Comparison of ENCODE assay signal across 25 mouse cellular contexts in the genomic region with DNA sequence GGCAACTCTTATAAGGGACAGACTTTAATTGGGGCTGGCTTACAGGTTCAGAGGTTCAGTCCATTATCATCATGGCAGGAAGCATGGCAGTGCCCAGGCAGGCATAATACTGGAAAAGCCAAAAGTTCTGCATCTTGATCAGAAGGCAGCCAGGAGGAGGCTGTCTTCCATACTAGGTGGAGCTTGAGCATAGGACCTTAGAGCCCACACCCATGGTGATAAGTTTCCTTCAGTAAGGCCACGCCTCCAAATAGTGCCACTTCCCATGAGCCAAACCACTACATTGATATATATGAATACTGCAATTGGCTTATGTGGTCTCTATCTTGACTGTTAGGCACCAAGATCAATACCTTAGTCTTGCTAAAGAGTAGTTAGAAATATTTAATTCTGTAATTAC. TPM values are rescaled to one million over a fixed set of nuclear protein-coding genes. Genes with fewer than 3 reads are reported as not detected.
DNase-seq lines count a peak whose midpoint lies in the region; ATAC-seq and TF ChIP-seq lines count a peak whose summit lies in the region.
"Had no signal": no experiment of that assay in that cellular context is flagged by ENCODE, and none has a peak within 500 bp of the region (broad histone marks: within the 10 kb centered on the region; RNA-seq: fewer than 3 reads in every experiment).

No protein-coding gene starts in this region.

- H3K36me3 ChIP-seq in liver, embryonic 11.5 days (ENCODE audit: control insufficient read depth, insufficient read depth, low read length): peaks cover 45% of the 10 kb centered on the region
- H3K36me3 ChIP-seq in liver, embryonic 16.5 days (ENCODE audit: control insufficient read depth, insufficient read depth): peaks cover 50% of the 10 kb centered on the region

- WGBS in liver, embryonic 11.5 days: 74% methylated on average over 1 of the region's 1 CpGs
- WGBS in liver, embryonic 16.5 days (ENCODE audit: insufficient replicate concordance): 38% methylated on average over 1 of the region's 1 CpGs
- 95% methylated on average over 1 of the region's 1 CpGs for WGBS in lung, adult 2 months

- no peak for TF ChIP-seq CTCF in lung, adult 2 months (IDR thresholded peaks at IDR 0.05; ENCODE audit: insufficient read depth, low read length)

- H3K4me3 ChIP-seq in liver, embryonic 11.5 days (ENCODE audit: low read depth, low read length): no peak overlapping the region
- no peak overlapping the region for H3K4me3 ChIP-seq in liver, embryonic 16.5 days (ENCODE audit: low read depth, low read length)
- no peak overlapping the region for H3K4me3 ChIP-seq in lung, adult 2 months (replicated peaks; ENCODE audit: extremely low read depth, low read depth, low read length)
- H3K4me3 ChIP-seq: embryonic facial prominence, embryonic 15.5 days; forebrain, embryonic 12.5 days; heart, adult 2 months; heart, embryonic 12.5 days; hindbrain, embryonic 10.5 days had no signal

- H3K4me1 ChIP-seq in liver, embryonic 11.5 days (replicated peaks; ENCODE audit: control insufficient read depth, insufficient read depth, low read length): no peaks in the 10 kb centered on the region
- H3K4me1 ChIP-seq in liver, embryonic 16.5 days (ENCODE audit: control insufficient read depth, low read depth, low read length): peaks cover 3% of the 10 kb centered on the region; the same call in 1 of the 2 replicates
- no peaks in the 10 kb centered on the region for H3K4me1 ChIP-seq in lung, adult 2 months (ENCODE audit: control insufficient read depth, insufficient read depth, low read length)
- H3K4me1 ChIP-seq: embryonic facial prominence, embryonic 15.5 days; forebrain, embryonic 12.5 days; heart, embryonic 12.5 days; hindbrain, embryonic 10.5 days had no signal

- no peak overlapping the region for H3K9ac ChIP-seq in liver, embryonic 11.5 days (ENCODE audit: low read depth, low read length)
- no peak overlapping the region for H3K9ac ChIP-seq in liver, embryonic 16.5 days (ENCODE audit: low read depth, low read length)
- H3K9ac ChIP-seq: embryonic facial prominence, embryonic 15.5 days; forebrain, embryonic 12.5 days; heart, embryonic 12.5 days; hindbrain, embryonic 14.5 days had no signal

- TF ChIP-seq POLR2A in lung, adult 2 months (IDR thresholded peaks at IDR 0.05; ENCODE audit: borderline replicate concordance, extremely low read depth, low read depth, low read length): no peak

- no peaks in the 10 kb centered on the region for H3K27me3 ChIP-seq in liver, embryonic 11.5 days (replicated peaks; ENCODE audit: control insufficient read depth, insufficient read depth, low read length)
- no peaks in the 10 kb centered on the region for H3K27me3 ChIP-seq in liver, embryonic 16.5 days (ENCODE audit: control insufficient read depth, insufficient read depth, low read depth, low read length)
- H3K27me3 ChIP-seq: embryonic facial prominence, embryonic 15.5 days; forebrain, embryonic 12.5 days; heart, embryonic 12.5 days; Patski had no signal

- ATAC-seq in liver, embryonic 11.5 days (replicated peaks; ENCODE audit: low FRiP score): peak; percentile 62
- ATAC-seq in erythroblast, adult 5-6 weeks (replicated peaks; ENCODE audit: low FRiP score, poor library complexity, severe bottlenecking): 0 out of 2 replicates have a peak, but pooled peaks have one; percentile 56
- ATAC-seq in liver, embryonic 16.5 days (ENCODE audit: low read depth): 0 out of 2 replicates have a peak, but pooled peaks have one; percentile 45
- ATAC-seq: activated CD4-positive, CD25-positive, alpha-beta regulatory T cell, adult 4 months; forebrain, embryonic 16.5 days; Patski had no signal

- DNase-seq in liver, embryonic 11.5 days (ENCODE audit: low spot score): no peak
- no peak for DNase-seq in liver
- peak; percentile 19 for DNase-seq in c-Kit-negative CD71-positive TER-119-positive erythroid progenitor cells, embryonic 14.5 days (ENCODE audit: low read depth, low spot score)
- no peak for DNase-seq in cerebellum, adult 11-12 months
- DNase-seq in lung, adult 2 months: no peak
- no peak for DNase-seq in adrenal gland, postnatal 4 days (ENCODE audit: low spot score in 2 of 2)
- DNase-seq: adrenal gland, postnatal 14 days; cerebellum, adult 18-20 months; cerebellum, postnatal 10 days; embryo, embryonic 11 days; gastrocnemius, postnatal 10 days; heart, adult 2 months had no signal

- H3K9me3 ChIP-seq in liver, embryonic 11.5 days (ENCODE audit: control insufficient read depth, low read length): no peaks in the 10 kb centered on the region
- H3K9me3 ChIP-seq in liver, embryonic 16.5 days (replicated peaks; ENCODE audit: control insufficient read depth, low read length): no peaks in the 10 kb centered on the region
- H3K9me3 ChIP-seq: embryonic facial prominence, embryonic 15.5 days; forebrain, embryonic 12.5 days; heart, embryonic 12.5 days; hindbrain, embryonic 10.5 days had no signal

- no peak overlapping the region for H3K27ac ChIP-seq in liver, embryonic 11.5 days (ENCODE audit: low read depth, low read length)
- H3K27ac ChIP-seq in liver, embryonic 16.5 days (ENCODE audit: low read length): no peak overlapping the region
- H3K27ac ChIP-seq: embryonic facial prominence, embryonic 15.5 days; forebrain, embryonic 12.5 days; heart, adult 2 months; hindbrain, embryonic 10.5 days; hindbrain, embryonic 14.5 days had no signal

- no peak overlapping the region for H3K4me2 ChIP-seq in liver, embryonic 11.5 days
- no peak overlapping the region for H3K4me2 ChIP-seq in liver, embryonic 16.5 days (ENCODE audit: low read depth, low read length)
- H3K4me2 ChIP-seq: embryonic facial prominence, embryonic 15.5 days; forebrain, embryonic 12.5 days; heart, embryonic 12.5 days; hindbrain, embryonic 14.5 days had no signal

RNA-seq across cellular contexts. Expression of a gene that starts 32.1 kb away (rescaled TPM):
- polyA plus RNA-seq in liver, embryonic 11.5 days (2014; fragmentation: Nextera tagmentation; extraction: Ambion mirVana): 57.9 and 59.5 TPM in 2 replicates
- total RNA-seq in erythroblast, adult 5-6 weeks (2015; ENCODE audit: low replicate concordance): 12.7 and 20.6 TPM in 2 replicates
- 31.0 and 35.8 TPM in 2 replicates for total RNA-seq in erythroblast, adult 5-6 weeks (2017; ENCODE audit: low replicate concordance)
- polyA plus RNA-seq in liver, embryonic 16.5 days (2015; fragmentation: Nextera tagmentation; extraction: Ambion mirVana): 28.1 and 28.5 TPM in 2 replicates
- 17.0 and 19.2 TPM in 2 replicates for polyA plus RNA-seq in lung, adult 2 months (2012; rRNA removed)
- total RNA-seq in adrenal gland, postnatal 4 days (2021): 10 to 100 TPM; 65.2 to 67.4 TPM

RNA-seq across cellular contexts. Expression of a gene that starts 52.2 kb away (rescaled TPM):
- 0.06 and 0.10 TPM in 2 replicates for polyA plus RNA-seq in liver, embryonic 11.5 days (2014; fragmentation: Nextera tagmentation; extraction: Ambion mirVana)
- 0.42 and 0.58 TPM in 2 replicates for total RNA-seq in erythroblast, adult 5-6 weeks (2015; ENCODE audit: low replicate concordance)
- total RNA-seq in erythroblast, adult 5-6 weeks (2017; ENCODE audit: low replicate concordance): 0.14 and 0.34 TPM in 2 replicates
- 0.06 and 0.71 TPM in 2 replicates for polyA plus RNA-seq in liver, embryonic 16.5 days (2015; fragmentation: Nextera tagmentation; extraction: Ambion mirVana)
- polyA plus RNA-seq in lung, adult 2 months (2012; rRNA removed): 0.09 and 0.17 TPM in 2 replicates
- under 1 TPM; 0.40 to 0.48 TPM for total RNA-seq in adrenal gland, postnatal 4 days (2021)
- total RNA-seq: adrenal gland, adult 18-20 months; heart, adult 2 months; heart, postnatal 25 days had no signal
- polyA plus RNA-seq: heart, embryonic 16.5 days had no signal
